Mouse (Mus musculus): ENCODE results near the gene H2-DMb2. TPM values are rescaled to one million over a fixed set of nuclear protein-coding genes. Genes with fewer than 3 reads are reported as not detected.

H2-DMb2 gene
- total and polyA plus RNA-seq, 3 experiments = 0.77 to 1.5 TPM; not detected in 1

DNA sequence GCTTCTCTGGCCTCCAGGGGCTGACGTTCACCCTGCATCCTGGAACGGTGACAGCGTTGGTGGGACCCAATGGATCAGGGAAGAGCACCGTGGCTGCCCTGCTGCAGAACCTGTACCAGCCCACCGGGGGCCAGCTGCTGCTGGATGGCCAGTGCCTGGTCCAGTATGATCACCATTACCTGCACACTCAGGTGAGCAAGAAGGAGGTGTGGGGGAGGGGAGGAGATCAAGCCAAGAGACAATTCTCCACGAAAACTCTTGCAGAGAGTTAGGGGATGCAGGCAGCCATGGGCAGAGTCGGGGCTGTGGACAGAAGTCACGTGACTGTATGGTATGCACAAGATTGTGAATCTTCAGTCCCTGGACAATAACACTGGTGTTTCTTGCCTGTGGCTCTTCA lies 50.4 kb downstream of the H2-DMb2 start:
- H3K27me3 ChIP-seq (ENCODE audit: control insufficient read depth in 1 of 2, insufficient read depth in 2 of 2, low read length in 2 of 2) = no peaks in the 10 kb centered on the region
- peaks cover 0 to 3% of the 10 kb centered on the region in 2 experiments; a peak in 2 of 4 replicates for H3K36me3 ChIP-seq (ENCODE audit: control insufficient read depth in 1 of 2, insufficient read depth in 2 of 2, low read length in 2 of 2)
- H3K4me1 ChIP-seq (ENCODE audit: control insufficient read depth in 1 of 2, insufficient read depth in 2 of 2, low read length in 2 of 2) = peaks cover 8 to 11% of the 10 kb centered on the region in 2 experiments; a peak in 3 of 4 replicates

DNA sequence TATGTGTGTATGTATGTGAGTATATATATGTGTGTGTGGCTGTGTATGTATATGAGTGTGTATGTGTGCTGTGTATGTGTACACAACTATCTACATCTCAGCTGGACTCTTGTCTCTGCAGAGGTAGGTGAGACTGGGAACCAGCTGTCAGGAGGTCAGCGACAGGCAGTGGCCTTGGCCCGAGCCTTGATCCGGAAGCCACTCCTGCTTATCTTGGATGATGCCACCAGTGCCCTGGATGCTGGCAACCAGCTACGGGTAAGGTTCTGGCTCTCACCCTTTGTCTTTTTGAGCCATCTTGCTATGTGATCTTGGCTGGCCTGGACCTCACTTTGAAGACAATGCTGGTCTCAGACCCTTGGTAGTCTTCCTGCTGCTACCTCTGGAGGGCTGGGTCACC lies 51.6 kb downstream of the H2-DMb2 start:
- H3K9me3 ChIP-seq (replicated peaks; ENCODE audit: insufficient read depth, low read length) = no peaks in the 10 kb centered on the region
- TF ChIP-seq POLR2AphosphoS5 (IDR thresholded peaks at IDR 0.05; ENCODE audit: borderline replicate concordance, low read depth, low read length) (no peak), TAL1 (IDR thresholded peaks at IDR 0.05; ENCODE audit: low read length) (no peak), ZNF384 (IDR thresholded peaks at IDR 0.05; ENCODE audit: low read depth, low read length) (no peak), POLR2AphosphoS2 (IDR thresholded peaks at IDR 0.05; ENCODE audit: low read length) (no peak), ZKSCAN1 (IDR thresholded peaks at IDR 0.05; ENCODE audit: low read depth, low read length) (no peak), RCOR1 (IDR thresholded peaks at IDR 0.05; ENCODE audit: low read depth, low read length) (no peak), SIN3A (IDR thresholded peaks at IDR 0.05; ENCODE audit: low read length) (no peak), MAX (IDR thresholded peaks at IDR 0.05; ENCODE audit: low read length) (no peak), MAZ (IDR thresholded peaks at IDR 0.05; ENCODE audit: low read depth, low read length) (no peak)
- H3K9ac ChIP-seq (ENCODE audit: control insufficient read depth, low read depth, low read length, poor library complexity, severe bottlenecking) = no peak overlapping the region
- no peak overlapping the region for H3K27ac ChIP-seq (ENCODE audit: control insufficient read depth, low read depth, low read length)
- no peak overlapping the region for H3K4me3 ChIP-seq (ENCODE audit: control insufficient read depth in 1 of 2, insufficient read depth in 1 of 2, low read depth in 2 of 2, low read length in 2 of 2)
- peaks cover 11 to 14% of the 10 kb centered on the region in 2 experiments for H3K4me1 ChIP-seq (ENCODE audit: control insufficient read depth in 1 of 2, insufficient read depth in 2 of 2, low read length in 2 of 2)
- DNase-seq (ENCODE audit: low read depth, low spot score) = no peak
- H3K36me3 ChIP-seq (ENCODE audit: control insufficient read depth in 1 of 2, insufficient read depth in 2 of 2, low read length in 2 of 2) = peaks cover 0 to 5% of the 10 kb centered on the region in 2 experiments; a peak in 2 of 4 replicates
- H3K79me2 ChIP-seq (ENCODE audit: control insufficient read depth, insufficient read depth, low read length, poor library complexity) = peaks cover 15% of the 10 kb centered on the region
- no peaks in the 10 kb centered on the region for H3K27me3 ChIP-seq (ENCODE audit: control insufficient read depth in 1 of 2, insufficient read depth in 2 of 2, low read length in 2 of 2)

More for the DNA sequence above, 50.4 kb downstream of the H2-DMb2 start:
- Histone ChIP-seq H3K27ac (ENCODE audit: control insufficient read depth, low read depth, low read length) (no peak overlapping the region), H3K9me3 (replicated peaks; ENCODE audit: insufficient read depth, low read length) (no peaks in the 10 kb centered on the region), H3K4me3 (ENCODE audit: control insufficient read depth in 1 of 2, insufficient read depth in 1 of 2, low read depth in 2 of 2, low read length in 2 of 2) (no peak overlapping the region), H3K79me2 (ENCODE audit: control insufficient read depth, insufficient read depth, low read length, poor library complexity) (peaks cover 8% of the 10 kb centered on the region), H3K9ac (ENCODE audit: control insufficient read depth, low read depth, low read length, poor library complexity, severe bottlenecking) (no peak overlapping the region)
- no peak for TF ChIP-seq TBP (IDR thresholded peaks at IDR 0.05; ENCODE audit: low read depth, low read length)
- no peak for TF ChIP-seq TCF12 (IDR thresholded peaks at IDR 0.05; ENCODE audit: low read depth, low read length)
- no peak for DNase-seq (ENCODE audit: low read depth, low spot score)

DNA sequence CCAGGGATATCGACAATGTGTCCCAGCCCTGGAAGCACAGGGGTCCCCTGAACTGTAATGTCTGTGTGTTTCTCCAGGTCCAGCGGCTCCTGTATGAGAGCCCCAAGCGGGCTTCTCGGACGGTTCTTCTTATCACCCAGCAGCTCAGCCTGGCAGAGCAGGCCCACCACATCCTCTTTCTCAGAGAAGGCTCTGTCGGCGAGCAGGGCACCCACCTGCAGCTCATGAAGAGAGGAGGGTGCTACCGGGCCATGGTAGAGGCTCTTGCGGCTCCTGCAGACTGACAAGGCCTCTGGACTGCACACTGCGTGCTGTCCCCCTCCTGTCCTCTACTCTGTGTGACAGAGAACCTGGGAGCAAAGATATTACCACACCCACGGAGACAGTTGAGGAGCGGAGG lies 53.4 kb downstream of the H2-DMb2 start:
- peak overlapping the region; percentile 69 for H3K9ac ChIP-seq (ENCODE audit: control insufficient read depth, low read depth, low read length, poor library complexity, severe bottlenecking)
- peaks cover 15% of the 10 kb centered on the region for H3K79me2 ChIP-seq (ENCODE audit: control insufficient read depth, insufficient read depth, low read length, poor library complexity)
- H3K4me3 ChIP-seq (ENCODE audit: control insufficient read depth in 1 of 2, insufficient read depth in 1 of 2, low read depth in 2 of 2, low read length in 2 of 2) = peak overlapping the region; percentile 67 to 93
- peak overlapping the region; percentile 87 for H3K27ac ChIP-seq (ENCODE audit: control insufficient read depth, low read depth, low read length)
- no peaks in the 10 kb centered on the region for H3K27me3 ChIP-seq (ENCODE audit: control insufficient read depth in 1 of 2, insufficient read depth in 2 of 2, low read length in 2 of 2)
- H3K9me3 ChIP-seq (replicated peaks; ENCODE audit: insufficient read depth, low read length) = no peaks in the 10 kb centered on the region
- DNase-seq (ENCODE audit: low read depth, low spot score) = peak; percentile 89
- H3K36me3 ChIP-seq (ENCODE audit: control insufficient read depth in 1 of 2, insufficient read depth in 2 of 2, low read length in 2 of 2) = peaks cover 0 to 5% of the 10 kb centered on the region in 2 experiments; a peak in 1 of 4 replicates
- H3K4me1 ChIP-seq (ENCODE audit: control insufficient read depth in 1 of 2, insufficient read depth in 2 of 2, low read length in 2 of 2) = peaks cover 11 to 14% of the 10 kb centered on the region in 2 experiments
- no peak for TF ChIP-seq USF2 (IDR thresholded peaks at IDR 0.05; ENCODE audit: borderline replicate concordance in 1 of 2, insufficient read depth in 1 of 2, low read depth in 1 of 2, low read length in 2 of 2)
- TF ChIP-seq UBTF (IDR thresholded peaks at IDR 0.05; ENCODE audit: borderline replicate concordance, insufficient read depth, low read depth, low read length) = 0 out of 2 replicates have a peak, but pooled peaks have one; percentile 58
- 0 out of 2 replicates have a peak, but pooled peaks have one; percentile 36 for TF ChIP-seq TBP (IDR thresholded peaks at IDR 0.05; ENCODE audit: low read depth, low read length)
- peak; percentile 46 for TF ChIP-seq GATA1 (IDR thresholded peaks at IDR 0.05; ENCODE audit: low read depth, low read length)
- TF ChIP-seq TCF12 (IDR thresholded peaks at IDR 0.05; ENCODE audit: low read depth, low read length) = peak; percentile 62; the same call in 1 of the 2 replicates
- peak; percentile 73 for TF ChIP-seq SIN3A (IDR thresholded peaks at IDR 0.05; ENCODE audit: low read length)
- no peak for TF ChIP-seq BHLHE40 (IDR thresholded peaks at IDR 0.05; ENCODE audit: borderline replicate concordance, low read depth, low read length)
- TF ChIP-seq HCFC1 (IDR thresholded peaks at IDR 0.05; ENCODE audit: low read depth, low read length) = peak; percentile 35; the same call in 1 of the 2 replicates
- 0 out of 2 replicates have a peak, but pooled peaks have one; percentile 8 for TF ChIP-seq ELF1 (IDR thresholded peaks at IDR 0.05; ENCODE audit: low read depth, low read length)
- TF ChIP-seq TAL1 (IDR thresholded peaks at IDR 0.05; ENCODE audit: low read length) = peak; percentile 56
- TF ChIP-seq MYB (IDR thresholded peaks at IDR 0.05; ENCODE audit: low read depth, low read length) = 0 out of 2 replicates have a peak, but pooled peaks have one; percentile 24
- TF ChIP-seq ZC3H11A (IDR thresholded peaks at IDR 0.05; ENCODE audit: low read depth, low read length) = no peak
- no peak for TF ChIP-seq GABPA (IDR thresholded peaks at IDR 0.05; ENCODE audit: low read depth, low read length)
- peak in 1 of 2 experiments; percentile 71; a peak in 2 of 4 replicates for TF ChIP-seq EP300 (IDR thresholded peaks at IDR 0.05; ENCODE audit: low read depth in 1 of 2, low read length in 2 of 2)
- TF ChIP-seq POLR2A (IDR thresholded peaks at IDR 0.05; ENCODE audit: control insufficient read depth in 1 of 2, insufficient read depth in 1 of 2, low read depth in 1 of 2, low read length in 2 of 2, poor library complexity in 1 of 2) = peak; percentile 19 to 61; a peak in 1 of 4 replicates
- no peak for TF ChIP-seq MAFK (IDR thresholded peaks at IDR 0.05; ENCODE audit: borderline replicate concordance, low read depth, low read length)
- no peak for TF ChIP-seq NRF1 (IDR thresholded peaks at IDR 0.05; ENCODE audit: insufficient read depth, low read depth, low read length, poor library complexity, severe bottlenecking)
- TF ChIP-seq MAZ (IDR thresholded peaks at IDR 0.05; ENCODE audit: low read depth, low read length) = 0 out of 2 replicates have a peak, but pooled peaks have one; percentile 68
